Mouse (Mus musculus) frontal cortex, adult 2 months (tissue): ENCODE measurements at regions not wholly inside any gene's neighbourhood (a gene's known extent, or its start where the extent isn't known, plus 50 kb on each side); places are given as distances from the start of the nearest gene placed in this dataset.

ENCODE experiments used
- DNase-seq, 2 experiments: peaks; one replicate each; pipeline ENCODE4 v3.0.0; 2022; ENCODE audit warnings: low spot score in 1 of 2; ENCODE audit errors: extremely low spot score in 1 of 2

DNA sequence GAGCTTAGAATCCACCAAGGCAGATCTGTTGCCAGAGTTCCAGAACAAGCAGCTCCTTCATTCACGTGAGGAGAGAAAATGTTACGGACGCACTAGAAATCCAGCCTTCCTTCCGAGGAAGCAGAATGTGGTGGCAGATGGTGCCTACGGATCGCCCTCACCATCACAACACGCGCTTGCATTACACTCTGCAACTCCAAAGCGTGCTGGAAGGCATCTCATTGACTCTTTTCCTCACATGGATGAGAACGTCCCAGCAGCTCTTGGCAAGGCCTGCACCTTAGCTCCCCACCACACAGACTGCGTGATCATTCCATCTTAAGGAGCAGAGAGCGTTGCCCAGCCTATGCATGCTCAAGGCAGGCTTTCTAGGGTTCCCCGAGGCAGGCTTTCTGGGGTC lies 55.8 kb upstream of the Ipo5 start:
- peak; percentile 44 to 70 for DNase-seq
